Mouse (Mus musculus): ENCODE results near the gene Htr6.
A peak's percentile ranks its signal among the peaks of the same experiment; 100 is the strongest.

Gene Htr6

GRCm38 (mm10) chr4:139046354-139046753, 29.0 kb downstream of the Htr6 start:
- DNase-seq (ENCODE audit: low spot score): no peak

DNA sequence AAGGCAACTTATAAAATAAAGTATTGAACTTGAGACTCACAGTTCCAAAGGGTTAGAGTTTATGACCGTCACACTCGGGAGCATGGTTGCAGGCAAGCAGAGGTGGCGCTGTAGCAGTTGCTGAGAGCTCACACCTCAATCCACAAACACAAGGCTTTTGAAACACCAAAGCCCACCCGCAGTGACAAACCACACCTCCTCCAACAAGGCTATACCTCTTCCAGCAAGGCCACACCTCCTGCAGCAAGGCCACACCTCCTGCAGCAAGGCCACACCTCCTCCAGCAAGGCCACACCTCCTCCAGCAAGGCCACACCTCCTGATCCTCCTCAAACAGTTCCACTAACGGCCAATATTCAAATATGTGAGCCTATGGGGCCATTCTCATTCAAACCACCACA, 30.8 kb downstream of the Htr6 start:
- DNase-seq (ENCODE audit: low spot score): no peak

- DNase-seq (ENCODE audit: low spot score): no peak
These were observed 31.8 kb downstream of the Htr6 start for GRCm38 (mm10) chr4:139043600-139043999.

DNA sequence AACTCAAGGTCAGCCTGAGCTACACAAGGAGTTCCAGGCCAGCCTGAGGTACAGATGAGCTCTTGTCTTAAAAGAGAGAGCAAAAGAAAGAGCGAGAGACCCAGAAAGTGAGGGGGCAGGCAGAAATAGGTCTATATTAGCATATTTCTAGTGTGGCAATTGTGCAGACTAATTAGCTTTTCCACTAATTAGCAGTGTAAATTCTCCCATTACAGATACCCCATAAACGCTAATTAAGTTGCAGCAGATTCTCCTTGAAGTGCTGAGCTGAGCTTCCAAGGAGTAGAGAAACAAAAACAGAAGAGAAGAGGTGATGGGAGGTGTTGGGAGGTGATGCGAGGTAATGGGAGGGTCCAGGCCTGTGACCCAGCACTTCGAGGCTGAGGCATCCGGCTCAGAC, 32.8 kb downstream of the Htr6 start:
- no peak for DNase-seq (ENCODE audit: low spot score)

DNA sequence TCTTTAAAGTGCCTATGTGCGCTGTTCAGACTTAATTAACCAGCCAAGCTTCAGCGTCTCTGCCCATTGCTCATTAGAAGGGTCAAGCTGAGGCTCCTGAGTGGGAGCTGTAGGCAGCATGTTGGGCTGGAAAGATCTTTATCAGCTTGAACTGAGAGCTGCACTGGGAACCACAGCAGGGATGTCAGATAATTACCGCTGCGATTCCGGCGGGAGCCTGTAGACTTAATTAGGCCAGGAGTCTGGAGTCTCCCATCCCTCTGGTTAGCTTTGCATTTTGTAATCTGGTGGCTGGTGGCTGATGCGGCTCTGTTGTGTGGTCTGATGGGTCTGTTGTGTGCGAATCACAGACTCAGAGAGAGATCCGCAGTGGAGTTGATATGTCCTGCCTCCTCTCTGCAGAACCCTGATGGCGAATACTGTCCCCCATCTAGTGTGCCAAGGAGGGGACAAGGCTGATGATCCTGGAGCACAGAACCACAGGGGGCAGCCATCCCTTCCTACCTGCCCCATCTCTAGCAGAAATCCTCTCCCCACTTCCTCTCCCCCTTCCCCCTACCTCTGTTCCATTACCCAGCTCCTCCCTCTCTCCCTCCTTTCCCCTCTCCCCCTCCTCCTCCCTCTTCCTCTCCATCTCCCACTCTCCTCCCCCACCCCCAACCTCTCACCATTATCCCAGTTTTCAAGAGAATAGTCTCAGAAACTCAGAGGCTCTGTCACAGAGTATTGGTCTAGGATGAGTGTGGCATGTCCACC, 35.1 kb downstream of the Htr6 start:
- no peak for DNase-seq (ENCODE audit: low spot score)

- no peak for DNase-seq (ENCODE audit: low spot score)
These were observed 37.4 kb downstream of the Htr6 start for GRCm38 (mm10) chr4:139037795-139038607.

DNA sequence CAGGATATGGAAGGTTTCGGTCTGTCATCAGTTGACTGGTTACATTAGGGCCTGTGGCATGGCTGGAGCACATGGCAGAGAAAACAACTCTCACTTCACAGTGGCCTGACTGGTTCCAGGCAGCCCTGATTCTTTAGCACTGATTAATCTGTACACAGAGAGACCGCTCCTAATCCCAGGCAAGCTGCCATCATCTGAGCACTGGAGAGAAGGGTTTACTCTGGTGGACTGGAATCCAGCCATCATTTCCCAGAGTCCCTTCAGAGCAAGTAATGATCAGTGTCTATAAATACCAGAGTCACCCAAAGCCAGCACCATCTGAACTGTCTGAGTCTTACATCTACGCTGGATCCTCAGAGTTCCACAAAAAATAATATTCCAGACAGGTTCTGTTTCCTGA, 39.6 kb downstream of the Htr6 start:
- DNase-seq (ENCODE audit: low spot score): no peak

DNA sequence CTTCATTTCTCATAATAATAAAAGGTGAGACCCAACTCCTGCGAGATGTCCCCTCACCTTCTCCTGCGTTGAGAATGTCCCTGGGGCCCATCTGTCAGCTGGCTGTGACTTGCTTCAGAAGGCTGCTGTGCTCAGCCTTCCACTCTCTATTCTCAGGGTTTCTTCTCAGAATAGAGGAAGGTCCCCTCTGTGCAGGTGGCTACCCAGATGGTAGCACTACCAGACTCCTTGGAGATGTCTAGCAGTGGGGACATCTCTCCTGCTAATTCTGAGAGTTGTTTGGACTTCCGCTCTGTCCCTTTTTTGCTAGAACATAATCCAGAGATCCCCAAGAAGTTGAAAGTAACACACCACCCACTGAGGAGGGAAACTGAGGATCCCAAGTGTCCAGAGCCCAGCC, 40.4 kb downstream of the Htr6 start:
- DNase-seq (ENCODE audit: low spot score): no peak

GRCm38 (mm10) chr4:139034540-139034939, 40.8 kb downstream of the Htr6 start:
- DNase-seq (ENCODE audit: low spot score): no peak

GRCm38 (mm10) chr4:139034010-139034367, 41.4 kb downstream of the Htr6 start:
- no peak for DNase-seq (ENCODE audit: low spot score)

GRCm38 (mm10) chr4:139033263-139034009, 41.9 kb downstream of the Htr6 start:
- DNase-seq (ENCODE audit: low spot score): no peak

GRCm38 (mm10) chr4:139032521-139032920, 42.8 kb downstream of the Htr6 start:
- no peak for DNase-seq (ENCODE audit: low spot score)

GRCm38 (mm10) chr4:139030675-139031074, 44.7 kb downstream of the Htr6 start:
- no peak for DNase-seq (ENCODE audit: low spot score)

DNA sequence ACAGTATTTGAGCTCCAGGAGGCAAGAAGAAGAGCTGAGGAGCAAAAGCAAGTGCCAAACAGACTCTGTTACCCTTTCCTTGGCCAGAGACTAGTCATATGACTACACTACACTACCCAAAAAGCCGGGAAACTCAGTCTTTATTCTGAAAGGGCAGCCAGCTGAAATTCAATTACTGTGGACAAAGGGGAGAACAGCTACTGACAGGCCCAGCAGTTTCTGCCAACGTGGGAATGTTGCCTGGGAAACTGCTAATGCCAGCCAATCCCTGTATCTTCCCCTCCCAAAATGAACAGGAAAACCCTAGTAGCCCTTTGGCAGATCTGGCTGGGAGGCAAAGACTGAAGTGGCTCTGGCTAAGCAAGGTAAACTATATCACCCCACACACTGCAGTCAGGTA, 51.0 kb downstream of the Htr6 start:
- DNase-seq (ENCODE audit: low spot score): no peak

GRCm38 (mm10) chr4:139020385-139020784, 55.0 kb downstream of the Htr6 start:
- DNase-seq (ENCODE audit: low spot score): no peak

DNA sequence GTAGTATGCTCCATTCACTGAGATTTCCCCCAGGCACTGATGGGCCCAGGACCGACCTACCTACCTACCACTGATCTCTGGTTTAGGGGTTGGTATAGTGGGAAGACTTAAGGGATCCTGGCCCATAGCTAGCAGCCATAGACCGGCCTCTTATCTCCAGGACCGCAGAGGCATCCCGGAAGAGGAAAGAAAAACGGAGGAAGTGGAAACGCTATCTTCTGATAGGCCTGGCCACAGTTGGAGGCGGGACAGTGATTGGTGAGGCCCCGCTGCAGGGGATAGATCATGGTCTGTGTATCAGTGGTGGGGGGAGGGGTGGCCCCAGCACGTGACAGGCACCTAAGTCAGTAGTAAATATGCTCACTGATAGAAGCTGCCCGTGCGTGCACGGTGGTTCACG, 56.0 kb downstream of the Htr6 start:
- no peak for DNase-seq (ENCODE audit: low spot score)

DNA sequence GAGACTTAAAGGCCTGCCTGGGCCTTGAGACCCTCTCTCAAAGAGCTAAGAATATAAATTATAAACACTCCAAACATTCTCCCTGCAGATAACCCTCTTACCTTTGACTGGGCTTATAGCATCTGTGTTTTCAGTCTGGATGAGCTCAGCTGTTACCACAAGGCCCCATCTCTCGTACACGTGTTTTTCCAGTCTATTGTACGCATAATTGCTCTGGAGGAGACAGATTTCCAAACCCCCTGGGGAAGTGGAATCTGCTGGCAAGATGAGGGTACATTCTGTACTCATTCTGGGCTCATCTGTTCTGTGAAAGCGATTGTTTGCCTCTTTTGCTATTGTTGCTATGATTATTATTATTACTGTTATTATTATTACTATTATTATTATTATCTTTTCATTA, 56.4 kb downstream of the Htr6 start:
- DNase-seq (ENCODE audit: low spot score): no peak

DNA sequence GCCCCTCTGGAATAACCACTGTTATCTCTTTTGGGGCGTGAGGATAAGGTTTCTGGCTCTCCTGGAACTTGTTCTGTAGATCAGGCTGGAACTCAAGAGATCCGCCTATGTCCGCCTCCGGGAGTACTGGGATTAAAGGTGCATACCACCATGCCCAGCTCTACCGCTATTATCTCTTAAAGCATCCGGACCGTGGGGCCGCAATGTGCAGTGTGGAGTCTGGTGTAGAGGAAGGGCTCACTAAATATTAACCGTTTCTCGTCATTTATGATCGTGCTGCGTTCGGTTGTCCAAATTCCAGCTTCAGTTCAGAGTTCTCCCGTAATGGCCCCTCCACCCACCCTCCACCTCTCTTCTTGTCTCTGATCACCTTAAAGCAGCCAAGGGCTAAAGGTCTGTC, 57.0 kb downstream of the Htr6 start:
- DNase-seq (ENCODE audit: low spot score): no peak

DNA sequence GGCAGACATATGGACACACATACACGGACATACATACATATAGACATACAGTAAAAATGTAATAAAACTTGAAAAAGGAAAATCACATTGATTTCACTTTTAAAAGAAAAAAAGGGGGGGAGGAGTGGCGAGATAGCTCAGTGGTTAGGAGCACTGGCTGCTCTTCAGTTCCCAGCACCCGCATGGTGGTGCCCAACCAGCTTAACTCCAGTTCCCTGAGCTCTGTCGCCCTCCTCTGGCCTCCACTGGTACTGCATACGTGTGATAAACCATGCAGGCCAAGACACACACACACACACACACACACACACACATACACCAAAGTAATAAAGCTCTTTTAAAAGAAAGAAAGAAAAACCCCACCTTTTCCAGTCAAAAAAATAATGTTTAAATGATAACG, 60.6 kb downstream of the Htr6 start:
- no peak for DNase-seq (ENCODE audit: low spot score)

- DNase-seq (ENCODE audit: low spot score): peak; percentile 74
These were observed 62.1 kb downstream of the Htr6 start for GRCm38 (mm10) chr4:139013281-139013680.

DNA sequence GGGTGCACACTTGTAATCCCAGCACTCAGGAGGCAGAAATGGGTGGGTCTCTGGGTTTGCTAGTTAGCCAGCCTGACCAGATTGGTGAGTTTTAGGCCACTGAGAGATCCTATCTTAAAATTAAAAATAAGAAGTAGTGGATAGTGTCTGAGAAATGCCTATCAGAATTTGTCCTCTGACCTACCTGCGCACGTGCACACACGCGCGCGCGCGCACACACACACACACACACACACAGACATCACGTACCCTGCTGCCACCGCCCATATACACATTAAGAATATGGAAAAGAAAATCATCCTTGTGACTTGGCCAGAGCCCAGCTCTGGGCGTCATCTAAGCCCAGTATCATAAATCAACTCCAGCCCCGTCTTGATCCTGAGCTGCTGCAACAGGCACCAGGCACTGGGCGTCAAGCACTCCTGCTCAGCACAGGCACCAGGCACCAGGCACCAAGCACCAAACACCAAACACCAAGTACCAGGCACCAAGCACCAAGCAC, 64.1 kb downstream of the Htr6 start:
- no peak for DNase-seq (ENCODE audit: low spot score)

Measured in testis, postnatal 14 days (tissue).